Mouse (Mus musculus): Measurements from ENCODE around the gene Gramd1b. TPM values are rescaled to one million over a fixed set of nuclear protein-coding genes. Genes with fewer than 3 reads are reported as not detected.

Gene Gramd1b
- polyA plus RNA-seq, 1 experiment from 2014 or later, result 2.2 TPM

- H3K4me1 ChIP-seq (ENCODE audit: insufficient read depth, low read depth, low read length), result no peaks in the 10 kb centered on the region
- 82% methylated on average over 8 of the region's 8 CpGs for WGBS
- ATAC-seq, result no peak
- DNase-seq (ENCODE audit: low spot score), result no peak
- no peaks in the 10 kb centered on the region for H3K9me3 ChIP-seq (ENCODE audit: low read length)
- no peak overlapping the region for H3K4me2 ChIP-seq (replicated peaks; ENCODE audit: low read depth, low read length)
- H3K27me3 ChIP-seq (replicated peaks; ENCODE audit: insufficient read depth, low read length), result no peaks in the 10 kb centered on the region
- TF ChIP-seq EP300 (IDR thresholded peaks at IDR 0.05), result no peak
- TF ChIP-seq CTCF (IDR thresholded peaks at IDR 0.05), result no peak
- no peak overlapping the region for H3K9ac ChIP-seq (replicated peaks; ENCODE audit: low read depth)
- no peaks in the 10 kb centered on the region; the same call in 1 of the 2 replicates for H3K36me3 ChIP-seq (ENCODE audit: insufficient read depth, low read length)
- H3K27ac ChIP-seq (ENCODE audit: low read length), result no peak overlapping the region
- H3K4me3 ChIP-seq (ENCODE audit: low read depth, low read length), result no peak overlapping the region
These were observed 228.8 kb downstream of the Gramd1b start for GRCm38 (mm10) chr9:40302375-40302774.

- Histone ChIP-seq H3K27me3 (replicated peaks; ENCODE audit: insufficient read depth, low read length) (no peaks in the 10 kb centered on the region), H3K4me2 (replicated peaks; ENCODE audit: low read depth, low read length) (no peak overlapping the region), H3K27ac (ENCODE audit: low read length) (no peak overlapping the region), H3K4me3 (ENCODE audit: low read depth, low read length) (no peak overlapping the region), H3K4me1 (ENCODE audit: insufficient read depth, low read depth, low read length) (no peaks in the 10 kb centered on the region), H3K9me3 (ENCODE audit: low read length) (no peaks in the 10 kb centered on the region), H3K36me3 (ENCODE audit: insufficient read depth, low read length) (no peaks in the 10 kb centered on the region), H3K9ac (replicated peaks; ENCODE audit: low read depth) (no peak overlapping the region)
- TF ChIP-seq CTCF (IDR thresholded peaks at IDR 0.05), result no peak
- no peak for TF ChIP-seq EP300 (IDR thresholded peaks at IDR 0.05)
- ATAC-seq (no peak), DNase-seq (ENCODE audit: low spot score) (no peak)
- WGBS, result 89% methylated on average over 5 of the region's 5 CpGs
These were observed 229.7 kb downstream of the Gramd1b start for GRCm38 (mm10) chr9:40301475-40301874.

- no peak overlapping the region for H3K27ac ChIP-seq (ENCODE audit: low read length)
- H3K36me3 ChIP-seq (ENCODE audit: insufficient read depth, low read length), result no peaks in the 10 kb centered on the region
- no peaks in the 10 kb centered on the region for H3K4me1 ChIP-seq (ENCODE audit: insufficient read depth, low read depth, low read length)
- no peak for TF ChIP-seq EP300 (IDR thresholded peaks at IDR 0.05)
- WGBS, result 91% methylated on average over 15 of the region's 15 CpGs
- no peak for ATAC-seq
- no peak overlapping the region for H3K4me2 ChIP-seq (replicated peaks; ENCODE audit: low read depth, low read length)
- H3K9ac ChIP-seq (replicated peaks; ENCODE audit: low read depth), result no peak overlapping the region
- H3K27me3 ChIP-seq (replicated peaks; ENCODE audit: insufficient read depth, low read length), result no peaks in the 10 kb centered on the region
- no peak overlapping the region for H3K4me3 ChIP-seq (ENCODE audit: low read depth, low read length)
- DNase-seq (ENCODE audit: low spot score), result no peak
- no peaks in the 10 kb centered on the region for H3K9me3 ChIP-seq (ENCODE audit: low read length)
These were observed 230.9 kb downstream of the Gramd1b start for GRCm38 (mm10) chr9:40300018-40300989.

- Histone ChIP-seq H3K27me3 (replicated peaks; ENCODE audit: insufficient read depth, low read length) (no peaks in the 10 kb centered on the region), H3K4me2 (replicated peaks; ENCODE audit: low read depth, low read length) (no peak overlapping the region), H3K27ac (ENCODE audit: low read length) (no peak overlapping the region), H3K9ac (replicated peaks; ENCODE audit: low read depth) (no peak overlapping the region), H3K9me3 (ENCODE audit: low read length) (no peaks in the 10 kb centered on the region), H3K4me1 (ENCODE audit: insufficient read depth, low read depth, low read length) (no peaks in the 10 kb centered on the region), H3K36me3 (ENCODE audit: insufficient read depth, low read length) (no peaks in the 10 kb centered on the region), H3K4me3 (ENCODE audit: low read depth, low read length) (no peak overlapping the region)
- no peak for TF ChIP-seq EP300 (IDR thresholded peaks at IDR 0.05)
- TF ChIP-seq CTCF (IDR thresholded peaks at IDR 0.05), result no peak
- no peak for ATAC-seq
- WGBS, result 93% methylated on average over 7 of the region's 7 CpGs
- no peak for DNase-seq (ENCODE audit: low spot score)
These were observed 231.9 kb downstream of the Gramd1b start for GRCm38 (mm10) chr9:40299323-40299722.

GRCm38 (mm10) chr9:40297969-40298368 lies 233.2 kb downstream of the Gramd1b start:
- Histone ChIP-seq H3K9me3 (ENCODE audit: low read length) (no peaks in the 10 kb centered on the region), H3K4me3 (ENCODE audit: low read depth, low read length) (no peak overlapping the region), H3K9ac (replicated peaks; ENCODE audit: low read depth) (no peak overlapping the region), H3K4me2 (replicated peaks; ENCODE audit: low read depth, low read length) (no peak overlapping the region), H3K27me3 (replicated peaks; ENCODE audit: insufficient read depth, low read length) (no peaks in the 10 kb centered on the region), H3K4me1 (ENCODE audit: insufficient read depth, low read depth, low read length) (no peaks in the 10 kb centered on the region), H3K36me3 (ENCODE audit: insufficient read depth, low read length) (no peaks in the 10 kb centered on the region; the same call in 1 of the 2 replicates), H3K27ac (ENCODE audit: low read length) (no peak overlapping the region)
- no peak for ATAC-seq
- WGBS, result 91% methylated on average over 9 of the region's 9 CpGs
- DNase-seq (ENCODE audit: low spot score), result no peak
- TF ChIP-seq CTCF (IDR thresholded peaks at IDR 0.05) (no peak), EP300 (IDR thresholded peaks at IDR 0.05) (no peak)

GRCm38 (mm10) chr9:40296251-40296650 lies 234.9 kb downstream of the Gramd1b start:
- Histone ChIP-seq H3K9ac (replicated peaks; ENCODE audit: low read depth) (no peak overlapping the region), H3K27me3 (replicated peaks; ENCODE audit: insufficient read depth, low read length) (no peaks in the 10 kb centered on the region), H3K36me3 (ENCODE audit: insufficient read depth, low read length) (no peaks in the 10 kb centered on the region; the same call in 1 of the 2 replicates), H3K4me2 (replicated peaks; ENCODE audit: low read depth, low read length) (no peak overlapping the region), H3K9me3 (ENCODE audit: low read length) (no peaks in the 10 kb centered on the region), H3K4me3 (ENCODE audit: low read depth, low read length) (no peak overlapping the region), H3K27ac (ENCODE audit: low read length) (no peak overlapping the region), H3K4me1 (ENCODE audit: insufficient read depth, low read depth, low read length) (no peaks in the 10 kb centered on the region)
- TF ChIP-seq CTCF (IDR thresholded peaks at IDR 0.05), result no peak
- TF ChIP-seq EP300 (IDR thresholded peaks at IDR 0.05), result no peak
- ATAC-seq (no peak), DNase-seq (ENCODE audit: low spot score) (no peak)
- WGBS, result 87% methylated on average over 5 of the region's 5 CpGs
